Mouse (Mus musculus): ENCODE data around the gene Gps2.
"Not testable (repeated sequence)": the region's sequence is repeated elsewhere in the genome, so short reads cannot be mapped to it uniquely, and the experiment has no call there.

The Gps2 gene

GRCm38 (mm10) chr11:69916652-69917378, 3.1 kb downstream of the Gps2 start:
- DNase-seq (ENCODE audit: low read depth, low spot score): not testable (repeated sequence)

DNA sequence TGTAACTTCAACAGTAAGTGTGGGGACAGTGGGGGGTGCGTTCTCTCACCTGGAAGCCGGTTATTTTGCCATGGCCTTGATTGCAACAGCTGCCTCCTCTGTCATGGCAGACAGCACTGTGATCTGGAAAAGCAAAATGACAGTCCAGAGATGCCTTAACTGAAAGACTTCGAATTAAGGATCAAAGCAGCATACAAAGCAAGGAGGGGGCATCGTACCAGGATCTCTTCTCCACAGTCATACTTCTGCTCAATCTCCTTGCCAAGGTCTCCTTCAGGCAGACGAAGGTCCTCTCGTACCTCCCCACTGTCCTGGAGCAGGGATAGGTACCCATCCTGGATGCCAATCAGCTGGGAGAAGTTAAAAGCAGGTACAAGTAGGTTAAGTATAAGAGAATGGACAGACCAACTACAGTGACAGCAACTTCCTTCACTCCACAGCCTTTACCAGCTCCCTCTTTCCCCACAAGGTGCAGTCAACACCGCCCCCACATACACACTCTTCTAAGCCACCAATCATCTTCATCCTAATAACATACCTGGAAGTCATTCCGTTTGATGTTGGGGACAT, 3.8 kb downstream of the Gps2 start:
- DNase-seq (ENCODE audit: low read depth, low spot score): no peak

DNA sequence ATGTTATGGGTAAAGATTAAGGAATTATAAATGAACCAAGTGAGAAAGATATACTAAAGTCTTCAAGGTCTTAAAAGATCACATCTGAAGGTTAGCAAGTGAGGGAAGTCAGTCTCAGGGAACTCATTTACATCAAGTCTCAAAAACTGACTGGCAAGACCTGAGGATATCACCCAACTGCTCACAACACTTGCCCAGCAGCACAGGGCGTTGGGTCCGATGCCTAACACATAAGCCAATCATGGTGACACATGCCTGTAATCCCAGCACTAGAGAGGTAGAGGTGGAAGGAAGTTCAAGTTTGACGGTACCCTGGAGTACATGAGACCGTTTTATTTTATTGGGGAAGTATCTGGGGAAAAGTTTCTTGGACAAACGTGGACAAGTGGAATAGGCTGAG, 4.4 kb downstream of the Gps2 start:
- no peak for DNase-seq (ENCODE audit: low read depth, low spot score)

- DNase-seq (ENCODE audit: low read depth, low spot score): no peak
These were observed 5.4 kb downstream of the Gps2 start for GRCm38 (mm10) chr11:69919053-69919452.

DNA sequence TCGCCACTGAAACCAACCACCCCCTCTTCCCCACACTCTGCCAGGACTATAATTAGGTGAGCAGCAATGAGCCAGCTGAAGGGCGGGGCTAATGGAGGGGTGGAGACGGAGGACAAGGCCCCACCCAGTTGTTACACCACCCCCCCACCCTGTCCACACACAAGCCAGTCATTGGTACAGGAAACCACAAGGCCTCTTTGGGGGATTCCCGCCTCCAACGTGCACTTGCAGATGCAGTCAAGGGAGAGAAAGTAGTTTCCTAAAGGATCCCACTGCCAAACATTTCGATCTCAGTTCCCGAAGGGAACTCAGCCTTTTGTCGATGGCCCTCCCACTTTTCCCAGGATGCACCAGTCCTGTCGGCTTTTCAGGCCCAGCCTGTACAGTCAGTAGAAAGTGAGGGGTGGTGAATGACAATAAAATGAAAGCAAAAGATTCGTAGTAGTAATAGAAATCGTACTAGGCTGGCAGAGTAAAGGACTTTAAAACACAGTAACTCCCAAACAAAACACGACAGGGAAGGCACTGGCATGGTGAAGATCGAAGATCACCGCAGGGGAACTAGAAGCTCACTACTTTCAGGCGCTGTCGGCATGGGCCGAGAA, 6.1 kb downstream of the Gps2 start:
- DNase-seq (ENCODE audit: low read depth, low spot score): no peak

DNA sequence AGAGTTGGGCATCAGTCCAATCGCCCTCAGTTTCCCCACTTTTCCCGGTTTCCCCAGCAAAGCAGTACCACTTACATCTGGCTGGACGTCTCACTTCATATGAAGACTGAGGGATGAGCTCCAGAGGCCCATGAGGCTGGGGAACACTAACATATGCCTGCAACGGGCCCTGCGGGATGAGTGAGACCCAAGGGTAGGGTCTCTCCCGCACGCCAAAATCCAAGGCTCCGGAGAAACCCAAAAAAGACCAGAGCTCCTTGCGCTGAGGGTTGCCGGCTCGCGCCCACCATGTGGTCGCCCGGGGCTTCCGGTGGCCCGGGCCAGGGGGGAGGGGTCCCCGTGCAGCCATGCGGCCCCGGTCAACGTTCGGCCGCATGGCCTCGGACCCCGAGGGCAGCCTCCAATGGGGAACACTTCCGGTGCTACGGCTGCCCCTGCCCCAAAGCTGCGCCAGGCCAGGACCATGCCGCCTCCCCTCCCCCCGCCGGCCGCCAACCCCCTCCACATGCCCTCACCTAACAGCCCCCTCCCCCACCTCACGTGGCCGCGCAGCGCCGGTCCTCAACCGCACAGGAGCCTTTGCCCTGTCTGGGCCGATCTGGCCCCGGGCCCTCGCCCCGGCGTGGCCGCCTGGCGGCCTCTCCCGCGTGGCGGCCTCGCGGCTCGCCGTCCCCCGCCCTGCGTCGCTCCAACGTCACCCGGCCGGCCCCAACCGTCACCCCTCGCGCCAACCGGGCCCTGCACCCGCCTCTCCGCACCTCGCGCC, 6.8 kb downstream of the Gps2 start:
- no peak for DNase-seq (ENCODE audit: low read depth, low spot score)

GRCm38 (mm10) chr11:69921114-69922011, 7.7 kb downstream of the Gps2 start, which contains the start of gene Eif5a:
Gene Eif5a, minus strand, starts transcription at chr11:69921958.
- DNase-seq (ENCODE audit: low read depth, low spot score): peak; percentile 100

- DNase-seq (ENCODE audit: low read depth, low spot score): no peak
These were observed 8.5 kb downstream of the Gps2 start for GRCm38 (mm10) chr11:69922012-69922756.

DNA sequence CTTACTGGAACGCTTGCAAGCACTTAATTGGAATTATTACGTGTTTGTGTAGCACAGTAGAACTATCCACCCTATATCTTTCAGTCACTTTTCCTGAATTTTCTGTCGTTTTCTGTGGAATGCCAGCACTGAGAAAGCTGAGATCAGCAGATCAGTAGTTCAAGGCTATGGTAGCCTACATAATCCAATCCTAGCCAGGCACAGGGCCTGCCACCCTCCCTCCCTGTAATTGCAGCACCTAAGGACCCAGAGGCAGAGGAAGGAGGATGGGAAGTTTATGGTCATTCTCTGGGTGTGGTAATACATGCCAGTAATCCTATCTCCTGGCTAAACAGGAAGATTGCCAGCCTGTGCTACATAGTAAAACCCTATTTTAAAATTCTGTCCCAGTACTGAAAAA, 9.1 kb downstream of the Gps2 start:
- DNase-seq (ENCODE audit: low read depth, low spot score): no peak

GRCm38 (mm10) chr11:69927501-69927900, 13.8 kb downstream of the Gps2 start:
- no peak for DNase-seq (ENCODE audit: low read depth, low spot score)

DNA sequence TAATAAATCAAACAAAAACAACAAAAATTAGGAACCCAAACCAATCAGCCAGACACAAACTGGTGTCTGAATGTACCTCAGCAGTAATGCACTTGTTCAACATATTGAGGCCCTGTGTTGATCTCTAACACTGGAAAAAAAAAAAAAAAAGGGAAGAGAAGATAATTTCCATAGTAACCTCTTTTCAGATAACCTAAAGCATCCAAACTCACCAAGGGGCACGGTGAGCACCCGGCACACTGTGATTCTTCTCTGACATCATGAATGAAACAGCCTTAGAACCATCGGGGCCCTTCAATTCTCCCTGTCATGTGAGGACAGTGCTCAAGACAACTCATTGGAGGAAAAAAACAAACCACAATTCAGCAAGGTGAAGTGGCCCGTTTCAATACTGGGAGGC, 16.0 kb downstream of the Gps2 start:
- no peak for DNase-seq (ENCODE audit: low read depth, low spot score)

DNA sequence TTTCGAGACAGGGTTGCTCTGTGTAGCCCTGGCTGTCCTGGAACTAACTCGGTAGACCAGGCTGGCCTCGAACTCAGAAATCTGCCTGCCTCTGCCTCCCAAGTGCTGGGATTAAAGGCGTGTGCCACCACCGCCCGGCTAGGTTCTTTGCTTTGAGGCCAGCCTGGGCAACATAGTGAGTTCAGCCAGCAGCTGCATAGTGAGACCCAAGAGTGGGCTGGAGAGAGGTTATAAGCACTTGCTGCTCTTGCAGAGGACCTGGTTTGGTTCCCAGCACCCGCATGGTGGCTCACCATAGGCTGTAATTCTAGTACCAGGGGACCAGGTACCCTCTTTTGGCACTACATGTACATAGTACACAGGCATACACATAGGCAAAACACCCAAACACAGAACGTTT, 16.5 kb downstream of the Gps2 start:
- DNase-seq (ENCODE audit: low read depth, low spot score): not testable (repeated sequence)

DNA sequence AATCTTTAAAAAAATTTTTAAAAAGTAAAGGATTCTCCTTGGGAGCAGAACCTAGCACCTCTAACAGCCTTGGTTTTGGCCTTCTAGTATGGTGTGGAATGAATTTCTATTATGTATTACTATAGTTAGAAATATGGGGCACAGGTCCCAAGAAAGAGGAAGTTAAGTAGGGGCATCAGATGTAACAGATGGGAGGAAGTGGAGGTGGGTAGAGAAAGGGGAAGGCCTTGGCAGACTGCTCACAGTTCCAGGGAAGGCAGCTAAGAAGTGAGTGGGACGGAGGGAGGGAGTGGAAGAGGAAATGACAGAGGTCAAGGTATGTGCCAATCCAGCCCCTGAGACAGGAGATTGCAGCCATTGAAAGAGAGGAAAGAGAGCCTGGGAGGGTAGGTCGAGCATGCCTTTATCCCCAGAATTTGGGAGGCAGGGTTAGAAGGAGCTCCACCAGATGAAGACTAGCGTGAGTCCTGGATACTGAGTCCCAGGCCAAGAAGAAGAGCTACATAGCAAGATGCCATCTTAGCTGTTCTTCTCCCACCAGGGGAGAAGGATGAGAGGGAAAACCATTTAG, 17.4 kb downstream of the Gps2 start:
- DNase-seq (ENCODE audit: low read depth, low spot score): no peak

DNA sequence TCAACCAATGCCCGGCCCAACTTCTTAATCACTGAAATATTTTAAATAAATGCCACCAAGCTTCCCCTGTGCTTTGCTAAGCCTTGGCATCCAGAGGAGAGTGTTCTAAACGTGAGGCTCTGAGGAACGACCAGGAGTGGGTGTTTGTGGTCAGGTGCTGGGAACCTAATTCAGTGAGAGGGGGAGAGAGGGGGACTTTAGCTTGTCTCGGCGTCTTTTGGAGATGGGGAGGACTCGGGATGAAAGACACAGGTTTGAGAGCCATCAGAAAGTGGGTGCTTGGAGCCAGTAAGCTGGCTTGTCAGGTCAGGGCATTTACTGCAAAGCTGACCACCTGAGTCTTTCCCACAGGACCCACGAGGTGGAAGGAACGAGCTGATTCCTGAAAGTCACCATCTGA, 18.1 kb downstream of the Gps2 start:
- no peak for DNase-seq (ENCODE audit: low read depth, low spot score)

GRCm38 (mm10) chr11:69932254-69932653, 18.6 kb downstream of the Gps2 start:
- no peak for DNase-seq (ENCODE audit: low read depth, low spot score)

GRCm38 (mm10) chr11:69933066-69933465, 19.4 kb downstream of the Gps2 start:
- DNase-seq (ENCODE audit: low read depth, low spot score): no peak

DNA sequence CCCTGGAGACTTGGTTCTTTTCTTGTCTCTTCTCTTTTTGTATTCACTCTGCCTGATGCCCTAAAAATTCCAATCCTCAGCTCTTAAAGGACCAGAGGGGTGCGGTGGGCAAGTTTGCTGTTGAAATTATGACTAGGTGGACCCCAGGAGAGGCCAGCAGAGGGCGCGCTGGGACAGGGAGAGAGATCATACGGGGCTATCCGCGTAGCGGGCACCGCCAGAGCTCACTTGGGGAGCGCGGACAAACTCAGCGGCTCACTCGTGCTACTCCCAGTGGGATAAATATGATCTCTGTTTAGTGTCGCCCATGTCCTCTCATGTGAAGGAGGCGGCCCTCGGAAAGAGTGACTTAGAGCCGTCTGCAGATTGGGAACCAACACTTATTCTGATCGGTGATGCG, 20.5 kb downstream of the Gps2 start:
- peak; percentile 86 for DNase-seq (ENCODE audit: low read depth, low spot score)

DNA sequence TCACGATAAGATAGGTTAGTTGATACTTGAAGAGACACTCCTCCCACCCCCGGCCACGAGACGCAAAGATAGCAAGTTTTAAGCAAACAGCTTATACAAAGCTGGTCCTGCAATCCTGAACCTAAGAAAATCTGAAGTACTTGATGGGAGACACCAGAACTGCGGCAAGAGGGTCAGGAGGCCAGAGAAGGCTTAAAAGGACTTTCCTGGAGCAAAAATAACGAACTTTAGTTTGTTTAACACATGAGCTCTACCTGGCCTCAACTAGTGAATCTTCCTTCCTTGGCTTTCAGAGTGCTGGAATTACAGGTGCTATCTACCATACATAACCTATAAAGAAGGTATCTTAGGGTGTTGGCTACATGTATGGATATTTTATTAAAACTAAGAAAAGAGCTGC, 21.0 kb downstream of the Gps2 start:
- no peak for DNase-seq (ENCODE audit: low read depth, low spot score)

GRCm38 (mm10) chr11:69935137-69935879, 21.6 kb downstream of the Gps2 start, which contains the start of gene Ybx2:
Gene Ybx2, plus strand, starts transcription at chr11:69935796.
- peak; percentile 86 for DNase-seq (ENCODE audit: low read depth, low spot score)
